8 mouse cellular contexts compared by ENCODE assay signal in genomic region chr4:97771426-97771825, GRCm38 (mm10). TPM values are rescaled to one million over a fixed set of nuclear protein-coding genes. Genes with fewer than 3 reads are reported as not detected.
DNase-seq lines count a peak whose midpoint lies in the region; ATAC-seq and TF ChIP-seq lines count a peak whose summit lies in the region.

No protein-coding gene starts in this region.

- peak overlapping the region; percentile 98 for H3K4me3 ChIP-seq in cerebellum, adult 2 months (replicated peaks; ENCODE audit: insufficient read depth, low read depth, low read length)
- peak overlapping the region; percentile 93 for H3K4me3 ChIP-seq in megakaryocyte, embryonic 14.5 days (replicated peaks)
- peak overlapping the region; percentile 55 for H3K4me3 ChIP-seq in limb, embryonic 10.5 days
- H3K4me3 ChIP-seq in olfactory bulb, adult 2 months (ENCODE audit: insufficient read depth, low read depth, low read length) = no peak overlapping the region; the same call in 1 of the 2 replicates

- 11% methylated on average over 5 of the region's 5 CpGs for WGBS in cerebellum, adult 2 months
- WGBS in limb, embryonic 10.5 days = 14% methylated on average over 5 of the region's 5 CpGs
- WGBS in olfactory bulb, adult 2 months = 42% methylated on average over 5 of the region's 5 CpGs

- no peak for DNase-seq in cerebellum, adult 2 months
- DNase-seq in limb, embryonic 10.5 days (ENCODE audit: low spot score) = no peak
- DNase-seq in yolk sac, embryonic 10.5 days (ENCODE audit: low spot score) = no peak
- no peak for DNase-seq in urinary bladder, adult 2 months (ENCODE audit: low spot score)

- peak overlapping the region; percentile 91; the same call in 1 of the 2 replicates for H3K27ac ChIP-seq in cerebellum, adult 2 months (ENCODE audit: insufficient read depth, low read length)
- H3K27ac ChIP-seq in limb, embryonic 10.5 days = peak overlapping the region; percentile 91
- peak overlapping the region; percentile 27; the same call in 1 of the 2 replicates for H3K27ac ChIP-seq in olfactory bulb, adult 2 months (ENCODE audit: insufficient read depth, low read depth, low read length)

- H3K9me3 ChIP-seq in megakaryocyte, embryonic 14.5 days = no peaks in the 10 kb centered on the region
- H3K9me3 ChIP-seq in limb, embryonic 10.5 days (replicated peaks) = no peaks in the 10 kb centered on the region

- TF ChIP-seq CTCF in cerebellum, adult 2 months (IDR thresholded peaks at IDR 0.05; ENCODE audit: borderline replicate concordance, insufficient read depth, low read depth, low read length) = no peak
- TF ChIP-seq CTCF in olfactory bulb, adult 2 months (IDR thresholded peaks at IDR 0.05; ENCODE audit: insufficient read depth, low read depth, low read length) = no peak

- no peak for ATAC-seq in cerebellum, adult (ENCODE audit: insufficient number of reproducible peaks, low FRiP score, low TSS enrichment)
- no peak for ATAC-seq in megakaryocyte, adult 5-6 weeks (ENCODE audit: poor library complexity, severe bottlenecking)

- TF ChIP-seq POLR2A in cerebellum, adult 2 months (IDR thresholded peaks at IDR 0.05; ENCODE audit: borderline replicate concordance, insufficient read depth, low read length) = no peak
- no peak for TF ChIP-seq POLR2A in olfactory bulb, adult 2 months (IDR thresholded peaks at IDR 0.05; ENCODE audit: insufficient read depth, low read depth, low read length)

- peaks cover 3% of the 10 kb centered on the region; the same call in 1 of the 2 replicates for H3K4me1 ChIP-seq in cerebellum, adult 2 months (ENCODE audit: control insufficient read depth, insufficient read depth, low read length)
- peaks cover 34% of the 10 kb centered on the region for H3K4me1 ChIP-seq in megakaryocyte, embryonic 14.5 days
- peaks cover 34% of the 10 kb centered on the region for H3K4me1 ChIP-seq in limb, embryonic 10.5 days
- no peaks in the 10 kb centered on the region for H3K4me1 ChIP-seq in olfactory bulb, adult 2 months (ENCODE audit: control insufficient read depth, insufficient read depth, low read length)

- H3K27me3 ChIP-seq in cerebellum, adult 2 months (ENCODE audit: control insufficient read depth, insufficient read depth, low read length) = no peaks in the 10 kb centered on the region
- H3K27me3 ChIP-seq in megakaryocyte, embryonic 14.5 days (replicated peaks) = peaks cover 19% of the 10 kb centered on the region
- H3K27me3 ChIP-seq in limb, embryonic 10.5 days (ENCODE audit: low read depth, poor library complexity, severe bottlenecking) = peaks cover 10% of the 10 kb centered on the region

- H3K36me3 ChIP-seq in megakaryocyte, embryonic 14.5 days (replicated peaks; ENCODE audit: low read length) = no peaks in the 10 kb centered on the region
- H3K36me3 ChIP-seq in limb, embryonic 10.5 days = no peaks in the 10 kb centered on the region

RNA-seq across cellular contexts. Expression of gene Nfia, which starts 1.1 kb away (rescaled TPM):
- 41.2 and 55.0 TPM in 2 replicates for polyA plus RNA-seq in cerebellum, adult 2 months (2012; rRNA removed)
- 0.02 TPM in 1 of 2 replicates, not detected in the other for polyA plus RNA-seq in megakaryocyte, embryonic 14.5 days (2012; ENCODE audit: insufficient read depth, low replicate concordance)
- 17.8 TPM in 2 replicates for total RNA-seq in megakaryocyte, adult 5-6 weeks (2015)
- total RNA-seq in megakaryocyte, adult 5-6 weeks (2017) = 3.6 and 4.6 TPM in 2 replicates
- 6.7 and 21.3 TPM in 2 replicates for polyA plus RNA-seq in limb, embryonic 10.5 days (2016; fragmentation: Nextera tagmentation; extraction: Ambion mirVana)
- not detected in 2 replicates for polyA plus RNA-seq in olfactory bulb, adult 2 months (2012; ENCODE audit: insufficient read depth, insufficient read length, low replicate concordance, missing spikeins)
- 19.6 and 36.7 TPM in 2 replicates for polyA plus RNA-seq in urinary bladder, adult 2 months (2012; rRNA removed)

RNA-seq across cellular contexts. Expression of gene E130114P18Rik, which starts 6.5 kb away (rescaled TPM):
- polyA plus RNA-seq in cerebellum, adult 2 months (2012; rRNA removed) = 14.9 and 17.1 TPM in 2 replicates
- not detected in 2 replicates for polyA plus RNA-seq in megakaryocyte, embryonic 14.5 days (2012; ENCODE audit: insufficient read depth, low replicate concordance)
- not detected in 2 replicates for total RNA-seq in megakaryocyte, adult 5-6 weeks (2015)
- total RNA-seq in megakaryocyte, adult 5-6 weeks (2017) = not detected in 2 replicates
- 2.8 and 11.0 TPM in 2 replicates for polyA plus RNA-seq in limb, embryonic 10.5 days (2016; fragmentation: Nextera tagmentation; extraction: Ambion mirVana)
- polyA plus RNA-seq in olfactory bulb, adult 2 months (2012; ENCODE audit: insufficient read depth, insufficient read length, low replicate concordance, missing spikeins) = not detected in 2 replicates
- 0.22 and 0.72 TPM in 2 replicates for polyA plus RNA-seq in urinary bladder, adult 2 months (2012; rRNA removed)

Comparison
In these comparisons a context has a peak if more than half of its experiments do, and no peak if none do; other contexts are left out.
1. H3K27ac ChIP-seq: peak in every context shown above with its lines; median percentile 91 in cerebellum, adult 2 months; 91 in limb, embryonic 10.5 days; 27 in olfactory bulb, adult 2 months.